Mouse (Mus musculus): ENCODE measurements around the gene Ank2. TPM values are rescaled to one million over a fixed set of nuclear protein-coding genes. Genes with fewer than 3 reads are reported as not detected.

Ank2 gene
- total RNA-seq, 2 experiments from 2014 or later: 969 to 1,019 TPM

GRCm38 (mm10) chr3:127265732-127266131 is 233.4 kb downstream of the Ank2 start:
- intact Hi-C loops (cut with DNase I): no loop called here
- DNase-seq (ENCODE audit: low spot score in 2 of 2): peak; percentile 53 to 60

GRCm38 (mm10) chr3:127265182-127265581 is 234.0 kb downstream of the Ank2 start:
- no peak for DNase-seq (ENCODE audit: low spot score in 2 of 2)
- intact Hi-C loops (cut with DNase I): no loop called here

- no peak for DNase-seq (ENCODE audit: low spot score in 2 of 2)
- intact Hi-C loops (cut with DNase I): no loop called here
These were observed 238.4 kb downstream of the Ank2 start for GRCm38 (mm10) chr3:127260786-127261166.

DNA sequence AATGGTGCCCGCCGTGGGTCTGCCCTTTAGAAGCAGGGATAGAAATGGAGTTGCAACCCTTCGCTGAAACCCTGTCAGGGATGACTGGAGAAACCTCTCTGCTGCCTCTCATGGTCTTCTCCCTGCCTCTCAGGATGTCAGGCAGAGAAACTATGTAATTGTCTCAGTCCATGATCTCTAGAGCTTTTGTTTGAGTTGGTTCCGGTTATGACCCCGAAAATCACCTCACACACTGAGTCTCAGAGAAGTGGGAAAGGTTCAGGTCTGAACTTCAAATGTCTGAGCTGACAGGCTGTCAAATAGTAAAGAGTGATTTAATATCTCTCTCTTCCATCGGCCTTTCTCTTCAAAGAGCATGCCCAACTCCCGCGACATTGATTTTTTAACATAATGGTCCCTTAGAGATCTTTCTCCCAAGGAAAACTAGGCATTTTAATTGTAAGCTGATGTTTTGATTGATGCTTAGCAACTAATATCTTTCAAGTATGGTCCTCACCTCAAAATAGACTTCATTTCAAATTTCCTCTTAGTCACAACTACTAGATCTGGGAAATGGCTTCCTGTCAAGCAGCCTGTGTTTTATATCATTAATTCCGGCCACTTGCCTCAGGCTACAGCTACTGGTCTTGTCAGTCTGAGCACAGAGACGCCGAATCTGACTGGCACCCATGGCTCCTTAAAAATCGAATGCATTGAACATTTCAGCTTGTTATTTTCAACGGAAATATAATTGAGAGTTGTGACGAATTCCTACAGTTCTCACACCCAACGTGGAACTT is 239.0 kb downstream of the Ank2 start:
- DNase-seq (ENCODE audit: low spot score in 2 of 2): no peak
- intact Hi-C loops (cut with DNase I): no loop called here

- intact Hi-C loops (cut with DNase I): no loop called here
- no peak for DNase-seq (ENCODE audit: low spot score in 2 of 2)
These were observed 240.6 kb downstream of the Ank2 start for GRCm38 (mm10) chr3:127258466-127259075.

- intact Hi-C loops (cut with DNase I): no loop called here
- no peak for DNase-seq (ENCODE audit: low spot score in 2 of 2)
These were observed 241.2 kb downstream of the Ank2 start for GRCm38 (mm10) chr3:127257969-127258368.

GRCm38 (mm10) chr3:127257279-127257925 is 241.7 kb downstream of the Ank2 start:
- intact Hi-C loops (cut with DNase I): no loop called here
- peak; percentile 33 to 34 for DNase-seq (ENCODE audit: low spot score in 2 of 2)

- no peak for DNase-seq (ENCODE audit: low spot score in 2 of 2)
- intact Hi-C loops (cut with DNase I): no loop called here
These were observed 242.5 kb downstream of the Ank2 start for GRCm38 (mm10) chr3:127256681-127257080.

- intact Hi-C loops (cut with DNase I): no loop called here
- no peak for DNase-seq (ENCODE audit: low spot score in 2 of 2)
These were observed 248.2 kb downstream of the Ank2 start for GRCm38 (mm10) chr3:127250930-127251329.

- peak in 1 of 2 experiments; percentile 36 for DNase-seq (ENCODE audit: low spot score in 2 of 2)
- intact Hi-C loops (cut with DNase I): no loop called here
These were observed 250.5 kb downstream of the Ank2 start for GRCm38 (mm10) chr3:127248611-127249010.

DNA sequence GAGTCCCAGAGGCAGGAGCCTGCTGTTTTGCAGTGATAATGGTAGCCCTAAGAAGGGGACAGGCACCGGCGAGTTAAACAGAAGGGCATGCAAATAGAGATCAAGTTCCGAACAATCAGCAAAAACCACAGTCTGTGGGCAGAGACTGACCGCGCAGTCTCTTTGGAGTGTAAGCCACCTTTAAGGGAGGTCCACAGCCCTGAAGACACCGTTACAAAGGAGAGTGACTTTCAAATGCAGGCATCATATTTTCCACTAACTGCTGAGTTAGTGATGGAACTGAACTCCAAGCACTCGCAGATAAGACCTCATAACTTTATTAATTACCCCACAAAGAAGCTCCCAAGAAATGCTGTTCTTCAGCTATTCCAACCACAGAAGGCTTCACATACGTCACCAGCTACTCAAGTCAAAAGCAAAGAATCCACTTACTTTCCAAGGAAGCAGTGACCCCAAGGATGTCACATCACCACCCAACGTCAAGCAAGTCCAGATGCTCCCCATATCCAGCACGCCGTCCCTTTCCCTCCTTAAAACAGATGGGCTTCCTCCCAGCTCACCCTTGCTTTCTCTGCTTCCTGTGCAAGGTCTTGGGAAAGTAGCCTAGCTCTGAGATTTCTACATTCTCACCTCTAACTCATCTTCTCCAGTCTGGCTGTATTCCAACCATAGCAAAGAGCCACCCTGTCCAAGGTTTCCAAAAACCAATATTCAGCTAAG is 252.0 kb downstream of the Ank2 start:
- DNase-seq (ENCODE audit: low spot score in 2 of 2): no peak
- intact Hi-C loops (cut with DNase I): no loop called here

- no peak for DNase-seq (ENCODE audit: low spot score in 2 of 2)
These were observed 255.1 kb downstream of the Ank2 start for GRCm38 (mm10) chr3:127243928-127244642.

GRCm38 (mm10) chr3:127242234-127242810 is 256.8 kb downstream of the Ank2 start:
- intact Hi-C loops (cut with DNase I): no loop called here
- DNase-seq (ENCODE audit: low spot score in 2 of 2): no peak

More at GRCm38 (mm10) chr3:127243928-127244642, 255.1 kb downstream of the Ank2 start:
- intact Hi-C loops (cut with DNase I): no loop called here

DNA sequence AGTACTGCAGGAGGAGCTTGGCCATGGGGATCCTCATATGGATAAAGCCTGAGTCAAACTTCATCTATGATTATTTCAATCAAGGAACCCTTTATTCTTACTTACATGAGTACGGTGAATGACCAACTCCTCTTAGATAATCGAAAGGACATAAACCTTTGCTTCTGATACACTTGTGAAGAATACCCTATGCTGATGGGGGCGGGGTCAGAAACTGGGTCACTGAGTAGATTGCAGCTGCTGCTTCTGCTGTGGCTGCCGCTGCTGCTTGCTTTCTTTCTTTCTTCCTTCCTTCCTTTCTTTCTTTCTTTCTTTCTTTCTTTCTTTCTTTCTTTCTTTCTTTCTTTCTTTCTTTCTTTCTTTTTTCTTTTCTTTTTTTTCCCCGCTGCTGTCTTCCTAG is 263.9 kb downstream of the Ank2 start:
- DNase-seq (ENCODE audit: low spot score in 2 of 2): no peak
- intact Hi-C loops (cut with DNase I): no loop called here

DNA sequence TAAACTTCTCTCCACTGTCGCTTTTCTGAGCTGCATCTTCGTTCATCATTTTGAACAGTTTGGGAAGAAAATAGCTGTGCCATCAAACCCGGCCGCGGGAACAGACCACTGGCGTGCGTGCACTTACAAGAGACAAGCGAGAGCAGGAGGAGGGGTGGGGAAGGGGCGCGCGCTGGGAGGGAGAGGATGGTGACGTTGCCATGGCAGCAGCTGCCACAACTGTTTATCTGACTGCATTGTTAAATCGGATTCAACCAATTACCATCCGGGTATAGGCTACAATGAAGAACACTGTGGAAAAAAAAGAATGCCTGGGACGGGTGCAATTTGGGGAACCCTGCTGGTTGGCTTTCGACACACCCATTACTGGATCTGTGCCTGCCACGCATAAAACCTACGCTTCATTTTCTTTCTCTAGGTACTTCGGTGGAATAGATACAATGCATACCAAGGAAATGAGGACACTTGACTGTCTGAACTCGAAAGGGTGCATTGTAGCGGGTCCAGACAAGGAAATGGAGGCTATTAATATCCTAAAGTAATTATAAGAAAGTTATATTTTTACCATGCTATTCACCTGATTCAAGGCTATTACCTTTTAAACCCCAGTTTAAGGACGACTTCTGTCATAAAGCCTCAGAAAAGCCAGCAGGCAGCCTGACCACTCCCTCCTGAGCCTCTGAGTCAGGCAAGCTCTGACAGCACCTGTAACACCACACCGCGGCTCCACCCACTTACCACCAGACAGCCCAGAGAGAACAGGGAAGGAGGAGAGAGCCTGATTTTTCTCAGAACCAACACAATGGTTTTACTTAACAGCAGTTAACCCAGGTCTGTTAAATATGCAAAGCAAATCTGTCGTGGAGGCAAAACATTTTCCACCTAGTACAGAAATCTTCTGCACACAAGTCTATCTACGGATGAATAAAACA is 273.1 kb downstream of the Ank2 start:
- intact Hi-C loops (cut with DNase I): no loop called here

DNA sequence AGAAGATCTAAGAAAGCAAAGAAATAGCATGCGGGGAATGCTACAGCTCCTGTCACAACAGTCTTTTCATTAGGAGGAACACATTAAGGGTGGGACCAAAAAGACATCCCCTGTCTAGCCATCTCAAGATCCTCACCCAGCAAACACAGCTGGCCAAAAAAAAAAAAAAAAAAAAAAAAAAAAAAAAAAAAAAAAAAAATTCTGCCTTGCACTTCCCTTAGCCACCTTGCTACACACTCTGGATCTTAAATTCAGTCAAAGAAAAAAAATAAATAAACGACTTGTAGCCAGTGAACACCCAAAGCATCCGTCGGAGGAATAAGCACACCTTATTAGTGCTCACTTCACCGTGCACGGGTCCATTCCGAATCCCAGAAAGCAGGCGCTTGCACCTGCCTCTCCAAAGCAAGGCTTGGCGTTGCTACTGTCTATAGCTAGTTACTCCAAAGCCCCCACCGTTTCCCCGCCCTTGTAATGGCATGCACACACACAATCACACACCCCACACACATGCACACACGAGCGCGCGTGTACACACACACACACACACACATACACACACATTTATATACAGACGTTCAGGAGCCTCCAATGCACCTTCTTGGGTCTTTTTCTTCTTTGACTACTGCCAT is 273.9 kb downstream of the Ank2 start:
- intact Hi-C loops (cut with DNase I): no loop called here
- DNase-seq (ENCODE audit: low spot score in 2 of 2): peak; percentile 42 to 55

More for the DNA sequence above, 273.1 kb downstream of the Ank2 start:
- peak; percentile 64 to 69 for DNase-seq (ENCODE audit: low spot score in 2 of 2)
